Mouse (Mus musculus) layer of hippocampus, adult 2 months (tissue): ENCODE data around the gene Fam19a2. TPM values are rescaled to one million over a fixed set of nuclear protein-coding genes. Genes with fewer than 3 reads are reported as not detected.

Experiments
- DNase-seq, 2 experiments: peaks; one replicate each; pipeline ENCODE4 v3.0.0; 2022; ENCODE audit warnings: low spot score in 2 of 2
- H3K27ac ChIP-seq: fragments of 200-600 bp; 2 replicates; pipeline ENCODE4 v1.8.1; 2022
- H3K4me3 ChIP-seq: fragments of 200-600 bp; 2 replicates; pipeline ENCODE4 v1.8.1; 2022; ENCODE audit warnings: mild to moderate bottlenecking
- CTCF ChIP-seq: fragments of 200-600 bp; conservative IDR thresholded peaks from 2 replicates; pipeline ENCODE4 v1.8.1; 2022; ENCODE audit warnings: antibody characterized with exemption, mild to moderate bottlenecking, moderate library complexity
- total RNA-seq, 2 experiments: library from RNA; stranded (reverse); gene quantifications; 2 replicates each; pipeline ENCODE4 v1.2.3; 2021

The Fam19a2 gene
- total RNA-seq, 2 experiments from 2014 or later: 49.3 to 51.7 TPM

- peak; percentile 38 for TF ChIP-seq CTCF
- no peak for DNase-seq
- no peak overlapping the region for H3K4me3 ChIP-seq
- no peak overlapping the region for H3K27ac ChIP-seq
Measured at GRCm38 (mm10) chr10:123414953-123415352, 151.2 kb downstream of the Fam19a2 start.

- no peak overlapping the region for H3K27ac ChIP-seq
- no peak for TF ChIP-seq CTCF
- no peak for DNase-seq
Measured at GRCm38 (mm10) chr10:123416024-123416423, 152.2 kb downstream of the Fam19a2 start.

DNA sequence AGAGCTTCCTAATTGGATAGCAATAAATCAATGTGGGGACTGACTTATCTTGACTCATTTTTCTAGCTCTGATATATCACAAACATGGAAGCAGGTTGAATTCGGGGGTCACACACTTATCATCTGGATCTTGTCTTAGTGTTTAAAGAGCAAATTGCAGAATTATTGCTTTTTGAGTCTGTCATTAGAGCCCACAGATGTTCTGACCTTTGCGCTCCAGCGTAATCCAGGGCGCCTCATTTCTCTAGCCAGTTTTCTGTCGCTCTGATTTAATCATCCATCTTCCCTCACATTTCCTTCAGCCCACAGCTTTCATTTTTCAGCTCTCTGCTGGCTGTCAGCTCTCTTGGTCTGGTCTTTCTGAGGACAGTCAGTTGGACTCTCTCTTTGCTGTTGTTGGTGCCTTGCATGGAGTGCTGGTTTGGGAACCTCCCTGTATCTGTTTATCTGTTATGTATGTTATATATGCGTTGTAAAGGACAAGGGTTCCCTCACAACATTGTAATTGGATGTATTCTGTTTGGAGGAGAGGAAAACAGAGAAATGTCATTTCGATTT, 154.9 kb downstream of the Fam19a2 start:
- TF ChIP-seq CTCF: no peak
- no peak overlapping the region for H3K4me3 ChIP-seq
- no peak for DNase-seq
- peak overlapping the region; percentile 24; the same call in 1 of the 2 replicates for H3K27ac ChIP-seq

More at GRCm38 (mm10) chr10:123416024-123416423, 152.2 kb downstream of the Fam19a2 start:
- H3K4me3 ChIP-seq: no peak overlapping the region

GRCm38 (mm10) chr10:123420249-123420648, 156.5 kb downstream of the Fam19a2 start:
- Histone ChIP-seq H3K4me3 (no peak overlapping the region), H3K27ac (no peak overlapping the region)
- TF ChIP-seq CTCF: no peak
- DNase-seq: no peak

DNA sequence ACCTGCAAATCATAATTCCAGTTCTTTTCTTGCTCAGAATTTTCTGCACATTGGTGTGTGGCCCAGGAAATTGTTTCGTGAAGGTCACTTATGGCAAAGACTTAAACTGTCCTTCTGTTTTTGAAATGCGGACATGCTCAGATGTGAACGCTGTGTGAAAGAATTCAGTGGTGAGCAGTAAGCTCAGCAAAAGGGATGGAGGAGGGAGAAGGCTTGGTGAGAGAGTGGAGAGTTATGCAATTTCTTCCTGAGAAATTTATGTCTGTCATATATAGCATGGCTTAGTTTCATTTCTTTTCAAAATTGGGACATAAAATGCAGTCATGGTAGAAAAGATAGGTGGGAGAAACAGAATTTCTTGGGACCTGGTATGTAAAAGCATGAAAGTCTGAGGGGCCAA, 160.7 kb downstream of the Fam19a2 start:
- H3K4me3 ChIP-seq: no peak overlapping the region
- no peak for DNase-seq

DNA sequence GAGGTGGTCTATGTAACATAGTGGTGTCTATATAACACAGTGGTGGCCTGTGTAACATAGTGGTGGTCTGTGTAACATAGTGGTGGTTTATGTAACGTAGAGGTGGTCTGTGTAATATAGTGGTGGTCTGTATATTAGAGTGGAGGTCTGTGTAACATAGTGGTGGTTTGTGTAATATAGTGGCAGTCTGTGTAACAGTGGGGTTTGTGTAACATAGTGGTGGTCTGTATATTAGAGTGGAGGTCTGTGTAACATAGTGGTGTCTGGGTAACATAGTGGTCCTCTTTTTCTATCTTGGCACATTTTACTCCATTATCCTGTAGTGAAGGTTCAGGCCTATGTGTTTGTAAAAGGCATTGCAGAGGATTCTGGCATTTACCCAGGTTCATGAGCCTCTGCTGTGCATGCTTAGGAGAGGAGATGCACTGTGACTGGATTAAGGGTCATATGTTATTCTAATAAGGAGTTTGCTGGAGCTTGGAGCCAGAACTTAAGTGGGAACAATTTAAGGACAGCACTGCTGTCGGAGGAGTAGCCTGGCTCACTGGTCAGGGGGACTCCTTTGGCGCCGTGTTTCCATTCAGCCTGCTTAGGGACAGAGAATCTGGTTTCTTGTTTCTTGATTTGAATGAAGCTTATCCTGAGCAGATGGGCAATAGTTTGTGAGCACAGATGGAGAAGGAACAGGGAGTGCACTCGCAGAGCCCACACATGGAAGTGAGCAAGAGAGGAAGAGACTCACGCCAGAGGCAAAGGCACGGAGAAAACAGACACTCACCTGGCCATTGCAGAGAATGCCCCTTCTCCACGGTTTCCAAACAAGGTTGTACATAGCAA, 162.9 kb downstream of the Fam19a2 start:
- TF ChIP-seq CTCF: no peak
- H3K27ac ChIP-seq: peak overlapping the region; percentile 89
- no peak overlapping the region for H3K4me3 ChIP-seq
- DNase-seq: peak; percentile 75 to 78

More for the DNA sequence above, 160.7 kb downstream of the Fam19a2 start:
- no peak for TF ChIP-seq CTCF
- no peak overlapping the region for H3K27ac ChIP-seq

DNA sequence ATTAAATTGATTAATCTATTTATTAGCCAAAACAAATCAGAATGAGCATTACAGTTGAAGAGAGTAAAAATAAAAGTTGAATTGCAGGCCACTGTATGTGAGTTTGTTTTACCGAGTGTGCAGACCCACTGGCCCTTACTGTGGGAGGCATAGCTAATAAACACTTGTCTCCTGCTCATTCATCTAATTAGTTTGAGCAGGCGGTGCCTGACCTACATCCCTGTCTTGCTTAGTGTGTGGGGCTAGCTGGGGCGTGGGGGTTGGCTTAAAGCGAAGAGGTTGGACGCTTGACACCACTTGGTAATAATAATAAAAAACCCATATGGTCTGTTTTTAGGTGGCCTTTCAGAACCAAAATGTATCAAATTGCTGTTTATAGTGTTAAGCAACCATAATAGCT, 167.8 kb downstream of the Fam19a2 start:
- no peak for DNase-seq
- Histone ChIP-seq H3K27ac (peak overlapping the region; percentile 18; the same call in 1 of the 2 replicates), H3K4me3 (no peak overlapping the region)
- TF ChIP-seq CTCF: no peak

DNA sequence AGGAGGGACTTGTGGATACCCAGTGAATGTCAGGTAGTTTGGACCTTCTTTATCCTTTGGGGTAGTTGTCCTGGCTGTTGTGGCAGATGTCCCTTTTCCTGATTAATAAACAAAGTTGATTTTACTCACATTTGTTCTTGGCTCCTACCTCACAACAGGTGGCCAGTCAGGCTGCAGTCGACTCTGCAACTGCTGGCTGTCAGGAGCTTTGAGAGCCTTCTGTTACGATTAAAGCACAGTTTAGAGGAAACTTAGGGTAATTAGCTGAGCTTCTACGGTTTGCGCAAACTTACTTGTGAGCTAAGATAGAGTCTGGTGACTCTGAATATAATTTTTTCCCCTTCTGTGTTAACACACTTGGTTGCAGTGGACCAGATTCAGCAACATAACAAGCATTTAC, 173.8 kb downstream of the Fam19a2 start:
- peak; percentile 38 to 52 for DNase-seq
- no peak for TF ChIP-seq CTCF
- H3K4me3 ChIP-seq: no peak overlapping the region
- H3K27ac ChIP-seq: peak overlapping the region; percentile 69

- peak; percentile 74 for TF ChIP-seq CTCF
- DNase-seq: no peak
- Histone ChIP-seq H3K27ac (no peak overlapping the region), H3K4me3 (no peak overlapping the region)
Measured at GRCm38 (mm10) chr10:123456800-123457199, 193.0 kb downstream of the Fam19a2 start.

GRCm38 (mm10) chr10:123460466-123460865, 196.7 kb downstream of the Fam19a2 start:
- TF ChIP-seq CTCF: no peak
- Histone ChIP-seq H3K27ac (no peak overlapping the region), H3K4me3 (no peak overlapping the region)
- no peak for DNase-seq

GRCm38 (mm10) chr10:123462305-123462704, 198.5 kb downstream of the Fam19a2 start:
- TF ChIP-seq CTCF: no peak
- no peak overlapping the region for H3K27ac ChIP-seq
- no peak for DNase-seq

DNA sequence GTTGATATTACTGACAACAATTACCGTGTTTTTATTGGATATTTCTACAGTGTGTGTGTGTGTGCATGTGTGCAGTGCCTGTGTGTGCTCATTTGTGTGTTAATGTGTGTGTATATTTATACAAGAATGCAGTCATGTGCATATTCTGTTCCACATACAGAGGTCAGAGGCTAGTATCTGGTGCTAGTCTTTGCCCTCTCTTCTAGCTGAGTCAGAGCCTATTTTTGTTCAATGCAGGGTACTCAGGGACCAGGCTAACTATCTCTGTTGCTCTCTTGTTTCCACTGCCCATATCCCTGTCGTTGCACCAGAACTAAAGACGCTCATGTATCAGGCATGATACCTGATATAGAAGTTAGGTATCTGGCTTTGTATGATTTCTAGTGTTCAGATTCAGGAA, 251.0 kb downstream of the Fam19a2 start:
- H3K4me3 ChIP-seq: no peak overlapping the region
- DNase-seq: no peak
- no peak for TF ChIP-seq CTCF
- no peak overlapping the region for H3K27ac ChIP-seq

More at GRCm38 (mm10) chr10:123462305-123462704, 198.5 kb downstream of the Fam19a2 start:
- H3K4me3 ChIP-seq: no peak overlapping the region

DNA sequence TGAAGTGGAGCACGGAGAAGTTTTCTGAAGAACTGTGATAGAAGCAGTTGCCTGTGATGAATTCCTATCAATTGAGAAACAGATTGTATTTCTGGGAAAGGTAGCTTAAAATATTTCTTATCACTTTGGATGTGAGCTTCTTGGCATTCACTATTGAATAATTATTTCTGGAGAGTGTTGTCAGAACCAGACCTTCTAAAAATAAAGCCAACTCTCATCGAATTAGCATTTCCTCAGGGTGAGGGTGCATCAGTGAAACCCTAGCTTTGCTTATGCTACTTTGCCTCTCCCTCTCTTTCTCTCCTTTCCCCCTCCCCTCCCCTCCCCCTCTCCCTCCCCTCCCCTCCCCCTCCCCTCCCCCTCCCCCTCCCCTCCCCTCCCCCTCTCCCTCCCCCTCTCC, 256.8 kb downstream of the Fam19a2 start:
- Histone ChIP-seq H3K27ac (peak overlapping the region; percentile 39; the same call in 1 of the 2 replicates), H3K4me3 (no peak overlapping the region)
- TF ChIP-seq CTCF: no peak
- peak in 1 of 2 experiments; percentile 5 for DNase-seq

- no peak for TF ChIP-seq CTCF
- Histone ChIP-seq H3K27ac (peak overlapping the region; percentile 23; the same call in 1 of the 2 replicates), H3K4me3 (no peak overlapping the region)
- no peak for DNase-seq
Measured at GRCm38 (mm10) chr10:123521203-123521602, 257.4 kb downstream of the Fam19a2 start.
